Mouse (Mus musculus) heart, adult 18-20 months (tissue): ENCODE measurements around the gene Snta1. TPM values are rescaled to one million over a fixed set of nuclear protein-coding genes. Genes with fewer than 3 reads are reported as not detected.

Source experiments
- DNase-seq, 2 experiments: peaks; one replicate each; pipeline ENCODE4 v3.0.0; 2021 to 2022; ENCODE audit warnings: mixed read lengths in 1 of 2
- total RNA-seq, 2 experiments: library from RNA; stranded (reverse); gene quantifications; 2 replicates each; pipeline ENCODE4 v1.2.3; 2021

Gene Snta1
- total RNA-seq, 2 experiments from 2014 or later, result 78.7 to 79.5 TPM

DNA sequence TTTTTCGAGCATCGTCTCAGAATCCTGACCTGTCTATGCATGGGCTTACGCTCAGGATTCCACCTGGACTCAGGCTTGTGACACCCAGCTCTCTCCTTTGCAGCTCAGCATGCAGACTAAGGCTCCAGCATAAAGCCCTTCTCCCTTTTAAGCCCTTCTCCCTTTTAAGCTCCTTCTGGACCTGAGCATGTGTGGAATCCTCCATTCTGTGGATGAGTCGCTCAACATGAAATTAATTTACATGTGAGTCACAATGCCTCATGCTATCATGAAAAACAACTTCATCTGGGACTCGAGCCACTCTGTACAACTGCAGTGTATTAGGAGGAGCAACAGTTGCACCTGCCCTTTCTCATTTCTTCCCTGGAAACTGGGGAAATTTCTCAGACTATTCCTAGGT is 14.3 kb upstream of the Snta1 start:
- DNase-seq, result no peak

DNA sequence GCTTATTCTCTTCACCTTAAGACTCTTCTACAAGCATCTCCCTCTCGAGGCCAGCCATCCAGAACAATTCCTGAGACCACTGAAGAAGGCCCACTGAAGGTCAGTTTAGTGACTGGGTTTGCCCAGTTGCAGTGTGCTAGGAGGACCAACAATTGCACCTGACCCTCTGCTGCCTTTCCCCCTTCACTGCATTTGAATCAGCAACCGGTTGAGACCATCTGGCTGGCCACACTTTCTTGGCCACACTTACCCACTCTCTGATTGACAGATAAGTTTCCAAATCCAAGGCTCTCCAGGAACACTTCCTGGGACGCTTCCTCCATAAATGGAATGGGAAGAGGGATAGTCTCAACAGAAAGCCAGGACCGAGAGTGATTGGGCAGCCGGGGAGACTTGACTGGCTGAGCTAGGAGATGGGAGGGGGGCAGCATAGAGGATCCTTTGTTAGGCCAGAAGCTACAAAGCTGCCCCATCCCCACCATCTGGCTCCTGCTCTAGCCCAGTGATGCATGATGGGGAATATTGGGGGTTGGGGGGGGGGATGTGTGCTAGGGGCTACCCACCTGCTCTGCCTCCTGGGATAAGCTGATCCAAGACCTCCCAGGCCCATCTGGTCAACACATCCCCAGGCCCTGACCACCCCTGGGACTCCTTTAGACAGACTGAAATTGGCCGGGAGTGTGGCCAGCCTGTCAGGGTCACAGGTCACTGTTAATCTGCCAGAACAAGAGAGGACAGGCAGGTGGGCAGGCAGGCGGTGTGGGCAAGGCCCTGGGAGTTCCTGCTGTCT is 13.2 kb upstream of the Snta1 start:
- no peak for DNase-seq

DNA sequence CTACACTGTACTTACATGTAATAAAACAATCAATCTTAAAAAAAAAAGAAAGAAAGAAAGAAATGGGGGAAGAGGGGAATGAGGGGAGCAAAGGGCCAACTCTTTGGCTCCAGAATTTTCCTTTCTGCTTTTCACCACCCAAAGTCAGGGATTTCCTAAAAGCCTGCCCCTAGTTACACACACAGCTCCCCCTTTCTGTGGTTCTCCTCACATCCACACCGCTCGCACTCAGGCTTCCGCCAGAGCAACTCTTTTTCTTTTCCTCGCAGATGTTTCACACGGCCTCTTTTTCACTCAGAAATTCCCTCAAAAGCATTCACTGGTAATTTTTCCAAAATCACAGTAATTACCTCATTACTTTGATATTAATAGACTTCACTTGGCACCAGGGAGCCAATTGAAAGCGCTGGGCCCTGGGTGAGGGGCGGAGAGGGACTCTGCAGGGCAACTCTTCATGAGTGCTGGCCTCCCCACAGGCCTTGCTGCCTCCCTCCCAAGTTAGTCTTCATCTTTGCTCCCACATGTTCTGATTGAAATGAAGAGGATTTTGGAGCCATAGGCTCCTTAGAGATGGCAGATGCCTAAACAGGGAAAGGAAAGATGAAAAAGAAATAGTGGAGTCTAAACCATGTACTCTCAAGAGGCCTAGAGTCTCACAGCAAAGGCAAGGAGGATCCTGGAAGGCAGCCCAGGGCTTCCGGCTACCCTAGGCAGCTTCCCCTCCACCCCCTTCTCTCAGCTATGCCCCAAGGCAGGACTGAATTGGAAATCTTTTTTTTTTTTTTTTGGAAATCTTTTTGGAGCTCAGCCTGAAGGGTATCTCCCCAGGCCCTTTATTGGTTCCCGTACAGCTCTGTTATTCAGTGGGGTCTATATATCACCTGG is 12.0 kb upstream of the Snta1 start:
- DNase-seq, result no peak

DNA sequence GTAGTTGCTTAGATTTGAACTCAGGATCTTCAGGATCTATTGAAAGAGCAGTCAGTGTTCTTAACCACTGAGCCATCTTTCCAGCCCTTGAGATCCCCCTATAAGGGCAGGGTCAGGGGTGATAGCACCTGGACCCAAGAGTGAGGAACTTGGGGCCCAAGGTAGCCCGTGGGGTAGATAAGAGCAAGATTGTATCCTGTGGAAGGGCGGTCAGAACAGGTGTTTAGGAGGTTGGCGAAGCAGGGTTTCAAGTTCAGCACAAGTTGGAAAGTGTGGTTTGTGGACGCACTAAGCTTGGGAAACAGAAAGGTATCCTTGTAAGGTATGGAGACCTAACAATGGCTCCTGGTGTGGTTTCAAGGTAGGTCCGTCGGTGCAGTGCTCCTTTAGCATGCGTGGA is 10.1 kb upstream of the Snta1 start:
- no peak for DNase-seq

DNA sequence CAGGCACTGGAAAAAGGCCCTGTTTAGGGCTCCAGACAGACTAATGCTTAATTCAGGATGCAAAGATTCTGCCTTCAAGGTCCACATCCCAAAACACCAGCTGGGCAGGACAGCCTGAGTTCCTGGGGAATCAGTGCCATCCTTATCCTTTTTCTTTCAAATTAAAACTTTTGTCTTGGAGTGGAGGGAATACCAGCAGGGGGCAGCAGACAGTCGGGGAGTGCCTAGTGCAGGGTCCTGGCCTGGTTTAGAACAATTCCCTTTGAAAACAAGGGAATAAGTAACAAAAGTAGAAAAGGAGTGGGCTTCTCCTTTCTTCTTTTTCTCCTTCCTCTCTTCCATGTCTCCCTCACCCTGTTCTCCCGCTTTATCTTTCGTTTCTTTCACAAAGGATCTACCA is 9.2 kb upstream of the Snta1 start:
- DNase-seq, result peak; percentile 60 to 92

DNA sequence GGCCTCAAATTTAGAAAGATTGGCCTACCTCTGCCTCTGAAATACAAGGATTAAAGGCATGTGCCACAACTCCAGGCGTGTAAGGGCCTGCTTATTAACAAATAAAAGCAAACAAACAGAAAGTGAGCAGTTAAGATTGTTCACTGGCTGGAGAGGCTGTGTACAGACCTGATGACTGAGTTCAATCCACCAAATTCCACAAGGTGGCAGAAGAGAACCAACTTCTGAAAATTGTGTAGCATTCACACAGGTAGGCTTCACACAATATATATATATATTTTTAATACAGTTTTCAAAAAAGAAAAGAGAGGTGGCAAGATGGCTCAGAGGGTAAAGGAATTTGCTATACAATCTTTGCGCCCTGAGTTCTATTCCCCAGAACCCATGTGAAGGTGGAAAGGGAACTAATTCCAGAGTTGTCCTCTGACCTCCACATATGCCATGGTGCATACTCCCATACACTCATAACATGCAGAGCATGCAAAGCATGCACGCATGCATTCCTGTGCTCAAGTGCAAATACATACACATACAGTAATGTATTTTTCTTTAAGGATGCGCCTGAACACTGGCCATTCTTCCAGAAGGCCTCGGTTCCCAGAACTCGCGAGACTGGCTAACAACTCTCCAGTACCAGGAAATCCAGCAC is 4.2 kb upstream of the Snta1 start:
- peak in 1 of 2 experiments; percentile 70 for DNase-seq

DNA sequence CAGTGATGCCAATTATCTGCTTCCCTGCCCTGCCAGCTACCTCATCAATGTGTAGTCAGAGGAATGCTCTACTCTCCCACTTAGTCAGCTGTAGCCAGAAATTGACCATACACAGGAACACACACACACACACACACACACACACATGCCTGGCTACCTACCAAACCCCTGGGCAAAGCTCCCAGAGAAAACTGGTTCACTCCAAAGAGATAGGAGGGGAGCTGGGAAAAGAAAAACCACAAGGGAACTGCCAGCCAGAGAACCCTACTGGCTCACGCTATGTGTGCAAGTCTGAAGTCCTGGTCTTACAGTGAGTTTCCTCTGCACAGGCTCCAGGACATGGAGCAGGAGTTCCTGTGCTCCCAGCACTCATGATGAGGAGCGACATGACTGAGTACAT is 2.5 kb upstream of the Snta1 start:
- peak; percentile 76 to 83 for DNase-seq

DNA sequence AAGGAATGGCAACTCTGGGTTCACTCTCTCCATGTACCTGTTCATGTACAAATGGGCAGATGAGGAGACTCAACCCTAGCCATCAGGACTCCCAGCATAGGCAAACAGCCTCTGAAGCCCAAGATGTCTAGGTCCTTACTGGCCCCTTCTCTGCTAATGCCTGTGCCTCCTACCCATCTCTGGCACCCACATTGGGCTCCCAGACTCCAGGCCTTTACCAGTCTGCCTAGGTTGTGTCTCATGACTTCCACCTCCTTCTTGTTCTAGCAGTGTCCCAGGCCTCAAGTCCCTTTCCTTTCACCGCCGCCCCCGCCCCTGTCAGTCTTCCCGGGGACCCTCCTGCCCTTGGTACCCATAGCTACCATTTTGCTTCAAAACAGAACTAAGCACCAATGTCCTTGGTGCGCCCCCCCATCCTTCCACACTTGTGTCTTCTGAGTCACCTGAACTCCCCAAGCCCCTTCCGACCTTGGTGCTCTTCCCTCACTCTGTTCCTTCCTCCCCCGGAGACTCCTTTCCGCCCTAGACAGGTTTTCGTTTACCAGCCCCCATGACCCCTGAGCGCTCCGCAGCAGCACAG is 746 bp downstream of the Snta1 start:
- DNase-seq, result no peak

DNA sequence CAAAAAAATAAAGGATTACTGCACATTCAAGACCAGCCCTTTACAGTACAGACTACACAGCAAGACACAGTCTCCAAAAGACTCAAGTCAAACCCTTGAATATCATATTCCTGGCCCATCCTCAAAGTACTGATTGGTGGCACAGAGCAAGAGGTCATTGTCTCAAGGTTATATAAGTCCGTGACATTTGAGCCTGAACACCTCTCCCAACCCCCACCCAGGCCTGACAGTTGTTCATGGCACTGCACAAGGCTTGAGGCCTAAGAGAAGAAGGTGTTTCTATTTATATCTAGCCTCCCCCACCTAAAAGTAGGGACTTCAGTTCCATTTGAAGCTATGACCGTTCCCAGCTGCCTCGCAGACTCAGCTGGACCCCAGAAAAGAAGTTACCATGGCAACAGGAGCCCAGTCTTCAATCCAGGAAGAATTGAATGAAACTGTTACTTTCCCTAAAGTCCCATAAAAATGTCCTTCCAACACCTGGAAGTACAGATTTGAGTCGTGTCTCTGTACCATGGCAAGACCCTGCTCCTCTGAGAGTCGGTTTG is 2.4 kb downstream of the Snta1 start:
- DNase-seq, result no peak

DNA sequence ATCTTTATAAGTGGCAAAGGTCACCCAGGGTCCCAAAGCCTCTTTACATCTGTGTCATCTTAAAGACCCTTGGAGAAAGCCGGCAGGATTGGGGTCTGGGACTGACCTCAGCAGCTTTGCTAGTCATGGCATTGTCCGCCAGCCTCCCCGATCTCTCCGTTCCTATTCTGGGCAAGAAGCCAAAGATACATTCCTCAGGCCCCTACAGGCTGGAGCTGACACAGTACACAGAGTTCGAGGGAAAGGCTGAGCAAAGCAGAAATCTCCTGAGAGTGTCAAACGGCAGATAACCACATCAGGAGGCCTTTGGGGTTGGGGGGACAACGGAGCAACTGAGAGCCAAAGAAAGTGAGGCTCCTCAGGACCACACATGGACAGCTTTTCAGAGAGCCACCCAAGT is 5.1 kb downstream of the Snta1 start:
- DNase-seq, result peak; percentile 76 to 84

DNA sequence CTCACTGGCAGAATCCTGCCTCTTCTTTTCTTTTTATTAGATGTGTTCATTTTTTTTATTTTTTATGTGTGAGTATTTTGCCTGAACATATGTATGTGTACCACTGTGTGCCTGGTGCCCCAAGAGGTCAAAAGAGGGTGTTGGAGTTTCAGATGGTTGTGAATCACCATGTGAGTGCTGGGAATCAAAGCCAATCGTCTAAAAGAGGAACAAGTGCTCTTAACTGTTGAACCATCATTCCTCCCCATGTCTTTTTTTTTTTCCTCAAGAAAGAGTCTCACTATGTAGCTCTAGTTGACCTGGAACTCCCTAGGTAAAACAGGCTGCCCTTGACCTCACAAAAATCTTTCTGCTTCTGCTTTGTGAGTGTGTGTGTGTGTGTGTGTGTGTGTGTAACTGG is 5.9 kb downstream of the Snta1 start:
- DNase-seq, result no peak

DNA sequence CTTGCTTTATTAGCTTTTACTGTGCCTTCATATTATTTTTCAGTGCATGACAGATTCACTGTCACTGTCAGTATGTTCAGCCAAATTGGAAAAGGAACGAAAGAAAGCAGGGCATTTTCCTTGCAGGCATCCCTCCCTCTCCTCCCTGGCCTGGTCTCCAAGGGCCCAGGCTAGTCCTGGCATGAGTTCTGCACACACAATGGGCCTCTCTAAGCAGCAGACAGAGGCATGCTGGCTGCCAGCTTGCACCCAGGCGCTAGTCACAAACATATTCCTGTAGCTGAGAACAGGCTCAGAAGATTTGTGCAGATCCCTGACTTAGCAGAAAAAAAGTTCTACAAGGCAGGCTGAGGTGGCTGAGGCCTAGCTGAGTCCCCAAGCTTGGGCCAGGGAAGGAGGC is 8.6 kb downstream of the Snta1 start:
- DNase-seq, result no peak

DNA sequence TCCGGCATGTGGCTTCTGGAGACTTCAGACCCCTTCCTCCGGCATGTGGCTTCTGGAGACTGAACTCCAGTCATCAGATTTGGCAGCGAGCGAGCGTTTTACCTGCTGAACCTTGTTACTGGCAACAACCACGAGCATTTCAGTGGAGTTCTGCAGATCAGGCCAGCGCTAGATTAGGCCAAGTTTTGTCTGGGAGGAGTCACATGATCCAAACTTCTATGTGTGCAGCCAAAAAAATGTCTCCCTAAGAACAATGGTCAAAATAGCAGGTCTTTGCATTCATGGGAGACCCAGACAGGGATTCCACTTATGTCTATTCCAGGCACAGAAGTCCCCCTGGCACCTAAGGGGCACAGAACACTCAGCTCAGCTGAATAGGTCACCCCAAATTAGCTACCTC is 9.6 kb downstream of the Snta1 start:
- DNase-seq, result peak in 1 of 2 experiments; percentile 62

DNA sequence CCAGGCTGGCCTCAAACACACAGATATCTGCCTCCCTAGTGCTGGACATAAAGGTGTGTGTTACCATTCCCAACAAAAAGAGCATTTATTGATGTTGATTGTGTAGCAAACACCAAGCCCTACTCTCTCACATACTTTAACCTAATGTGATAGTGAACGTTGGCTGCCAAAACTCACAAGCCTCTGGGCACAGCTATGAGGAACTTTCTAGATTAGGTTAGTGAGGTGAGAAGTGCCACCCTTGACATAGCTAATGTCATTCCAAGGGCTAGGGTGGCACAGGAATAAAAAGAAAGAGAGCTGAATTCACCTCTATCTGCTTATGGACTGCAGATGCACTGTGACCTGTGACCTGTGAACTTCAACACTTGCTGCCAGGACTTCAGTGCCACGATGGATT is 11.4 kb downstream of the Snta1 start:
- DNase-seq, result peak in 1 of 2 experiments; percentile 49

DNA sequence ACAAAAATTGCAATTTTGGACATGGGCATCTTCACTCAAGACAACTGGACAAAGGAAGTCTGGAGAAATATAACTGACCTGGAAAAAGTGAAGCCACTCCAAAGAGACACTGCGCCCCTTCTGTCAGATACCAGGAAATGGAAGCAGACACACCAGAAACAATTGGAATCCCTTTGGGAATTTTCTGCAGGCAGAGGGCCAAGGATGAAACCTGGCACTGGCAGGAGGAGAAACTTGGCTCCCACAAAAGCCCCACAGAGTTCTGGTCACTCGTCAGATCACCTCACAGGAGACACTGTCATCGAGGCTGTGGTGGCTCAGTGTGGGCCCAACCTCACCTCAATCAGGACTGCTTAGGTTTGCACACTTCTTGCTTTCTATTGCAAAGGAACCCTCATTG is 13.3 kb downstream of the Snta1 start:
- DNase-seq, result no peak

DNA sequence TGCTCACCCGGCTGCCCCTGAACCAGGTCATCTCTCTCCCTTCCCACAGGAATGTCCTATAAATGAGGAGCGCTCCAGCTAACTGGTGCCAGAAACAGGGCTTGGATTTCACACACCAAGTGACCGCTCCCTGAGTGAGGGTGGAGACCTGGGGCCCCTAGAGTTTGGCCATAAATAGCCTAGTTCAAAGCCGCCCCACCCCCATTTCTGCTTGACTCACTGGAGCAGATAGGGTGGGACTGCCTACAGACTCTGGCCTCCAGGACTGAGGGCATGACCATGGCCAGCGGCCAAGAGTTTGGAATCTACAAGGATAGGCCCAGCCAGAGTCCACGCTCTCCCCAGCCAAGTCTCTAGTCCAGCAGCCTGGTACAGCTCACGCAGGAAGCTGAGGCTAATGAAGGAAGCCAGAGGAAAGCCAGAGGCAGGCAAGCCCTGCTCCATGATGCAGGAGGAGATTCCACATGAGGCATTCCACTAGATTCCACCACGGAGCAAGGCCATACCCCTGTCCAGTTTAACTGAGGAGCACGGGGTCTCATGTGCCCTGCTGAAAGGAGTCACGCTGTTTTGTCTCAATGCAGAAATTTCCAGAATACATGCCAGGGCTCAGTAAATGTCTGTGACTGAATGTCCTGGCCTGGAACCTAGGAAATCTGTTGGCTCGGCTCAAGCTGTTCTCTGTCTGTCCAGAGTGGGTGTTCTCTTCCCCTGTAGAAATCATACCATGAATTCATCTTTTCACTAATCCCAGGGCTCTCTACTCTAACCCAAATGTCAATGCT is 17.5 kb downstream of the Snta1 start:
- DNase-seq, result peak; percentile 94 to 97

DNA sequence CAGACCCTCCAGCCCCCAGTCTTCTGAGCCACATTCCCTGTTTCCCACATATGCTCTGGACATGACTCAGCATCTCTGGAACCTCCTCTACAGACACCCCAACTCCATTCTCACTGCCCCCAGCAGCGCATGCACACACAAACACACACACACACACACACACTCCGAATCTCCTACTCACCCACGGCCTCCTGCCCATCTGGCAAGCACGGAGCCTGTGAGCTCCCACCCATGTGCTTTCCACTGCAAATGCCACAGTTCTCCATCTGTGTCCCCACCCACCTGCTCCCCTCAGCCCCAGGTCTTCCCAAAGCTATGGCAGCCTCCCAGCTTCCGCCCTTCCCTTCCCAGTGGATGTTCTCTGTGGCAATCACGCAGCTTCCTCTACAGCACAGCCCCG is 28.8 kb downstream of the Snta1 start:
- no peak for DNase-seq

DNA sequence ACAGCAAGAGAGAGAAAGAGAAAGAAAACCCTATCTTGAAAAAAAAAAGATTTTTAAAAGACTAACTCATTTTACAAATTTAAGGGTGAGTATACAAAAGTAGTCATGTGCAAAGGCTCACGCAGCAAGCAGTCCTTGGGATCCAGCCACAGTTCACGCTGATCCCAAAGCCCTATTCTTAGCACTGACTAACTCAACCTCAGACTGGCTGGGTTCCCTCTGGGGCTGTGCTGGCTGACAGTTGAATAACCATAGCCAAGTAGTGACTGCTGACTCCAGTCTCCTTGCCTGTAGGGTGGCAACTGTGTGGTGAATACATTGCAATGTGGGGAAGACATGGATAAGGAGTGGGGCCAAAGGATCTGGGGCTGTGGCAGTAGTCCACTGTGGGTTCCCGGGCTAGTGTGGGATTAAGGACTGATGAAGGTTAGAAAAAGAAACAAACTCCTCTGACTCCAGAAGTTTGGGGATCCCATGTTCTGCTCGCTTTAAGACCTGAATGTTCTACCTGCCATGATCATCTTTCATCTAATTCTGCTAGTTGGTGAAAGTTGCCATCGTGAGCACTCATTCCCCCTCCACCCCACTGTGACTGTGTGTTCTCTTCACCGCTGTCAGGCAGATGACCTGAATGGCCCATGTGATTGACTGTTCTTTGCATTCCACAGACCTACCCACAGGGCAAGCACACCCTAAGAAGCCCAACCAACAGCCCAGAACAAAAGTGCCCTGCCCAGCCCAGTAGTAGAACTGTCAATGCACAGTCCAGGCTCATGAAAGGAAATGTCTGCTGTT is 32.9 kb downstream of the Snta1 start:
- DNase-seq, result peak; percentile 75 to 89

DNA sequence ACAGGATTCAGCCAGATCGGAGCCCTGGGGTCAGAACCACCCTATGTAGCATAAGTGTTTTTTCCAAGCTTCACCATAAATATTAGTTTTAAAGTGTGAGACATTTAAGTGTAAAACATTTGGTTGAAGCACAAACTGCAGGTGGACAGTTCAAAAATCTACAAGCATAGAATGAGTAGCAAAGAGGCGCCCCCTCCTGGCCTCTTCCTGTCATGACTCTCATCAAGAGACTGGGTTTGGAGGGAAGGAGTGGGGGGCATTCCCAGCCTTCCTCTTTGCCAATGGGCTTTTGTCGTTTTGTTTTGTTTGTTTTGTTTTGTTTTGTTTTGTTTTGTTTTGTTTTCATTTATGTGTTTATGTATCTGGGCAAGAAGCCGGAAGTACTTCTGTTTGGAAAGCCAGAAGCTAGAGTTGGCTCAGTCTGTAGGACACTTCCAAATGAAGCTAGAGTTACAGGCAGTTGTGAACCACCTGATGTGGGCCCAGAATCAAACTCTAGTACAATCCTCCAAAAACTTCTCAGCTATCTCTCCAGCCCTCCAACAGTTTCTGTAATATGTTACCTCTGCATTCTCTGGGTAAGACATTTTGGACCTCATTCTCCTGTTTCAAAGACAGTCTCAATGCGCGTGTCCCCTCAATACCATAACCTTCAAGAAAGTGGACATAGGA is 33.8 kb downstream of the Snta1 start:
- peak; percentile 51 to 77 for DNase-seq
